ENCODE assay signal across 9 mouse cellular contexts in genomic region chr13:73469257-73469967, GRCm38 (mm10). TPM values are rescaled to one million over a fixed set of nuclear protein-coding genes. Genes with fewer than 3 reads are reported as not detected.
DNase-seq lines count a peak whose midpoint lies in the region; ATAC-seq and TF ChIP-seq lines count a peak whose summit lies in the region.
"Had no signal": no experiment of that assay in that cellular context is flagged by ENCODE, and none has a peak within 500 bp of the region (broad histone marks: within the 10 kb centered on the region; RNA-seq: fewer than 3 reads in every experiment).

No protein-coding gene starts in this region.

- H3K9ac ChIP-seq in heart, embryonic 11.5 days (ENCODE audit: low read depth, low read length): peak overlapping the region; percentile 96
- H3K9ac ChIP-seq in heart, adult 2 months (ENCODE audit: low read depth, low read length): no peak overlapping the region
- no peak overlapping the region for H3K9ac ChIP-seq in hindbrain, embryonic 14.5 days

- no peak for TF ChIP-seq EP300 in heart, adult 2 months (IDR thresholded peaks at IDR 0.05; ENCODE audit: insufficient read depth, low read depth, low read length)

- no peak for TF ChIP-seq POLR2A in heart, adult 2 months (IDR thresholded peaks at IDR 0.05; ENCODE audit: insufficient read depth, low read depth, low read length)

- TF ChIP-seq CTCF in heart, adult 2 months (IDR thresholded peaks at IDR 0.05): no peak

- intact Hi-C loops in heart, adult 2 months (cut with DNase I): loop anchor here (2.0 to 5.0 kb wide), 2 partner anchors 19 to 42 kb away; no protein-coding TSS in a partner anchor

- H3K36me3 ChIP-seq in heart, embryonic 11.5 days (ENCODE audit: control insufficient read depth, insufficient read depth, low read length): peaks cover 6% of the 10 kb centered on the region; the same call in 1 of the 2 replicates
- H3K36me3 ChIP-seq in heart, adult 2 months (ENCODE audit: control insufficient read depth, insufficient read depth, low read length): no peaks in the 10 kb centered on the region
- no peaks in the 10 kb centered on the region for H3K36me3 ChIP-seq in hindbrain, embryonic 14.5 days (replicated peaks; ENCODE audit: control insufficient read depth, insufficient read depth)

- 0 out of 2 replicates have a peak overlapping the region, but pooled peaks have one; percentile 22 for H3K27ac ChIP-seq in heart, embryonic 11.5 days (ENCODE audit: low read depth, low read length)
- H3K27ac ChIP-seq in heart, adult 2 months: no peak overlapping the region
- H3K27ac ChIP-seq in hindbrain, embryonic 14.5 days: no peak overlapping the region

- H3K9me3 ChIP-seq in heart, embryonic 11.5 days (replicated peaks; ENCODE audit: control insufficient read depth, low read length): no peaks in the 10 kb centered on the region
- no peaks in the 10 kb centered on the region for H3K9me3 ChIP-seq in hindbrain, embryonic 14.5 days (ENCODE audit: control insufficient read depth, low read length)

- H3K4me3 ChIP-seq in heart, embryonic 11.5 days (ENCODE audit: low read depth, low read length): peak overlapping the region; percentile 95
- H3K4me3 ChIP-seq in heart, adult 2 months: no peak overlapping the region
- H3K4me3 ChIP-seq in hindbrain, embryonic 14.5 days (replicated peaks; ENCODE audit: low read length): no peak overlapping the region

- no peaks in the 10 kb centered on the region for H3K79me2 ChIP-seq in heart, adult 2 months (replicated peaks; ENCODE audit: control insufficient read depth, insufficient read depth, low read length)

- no peak for ATAC-seq in heart, embryonic 11.5 days (replicated peaks; ENCODE audit: insufficient number of reproducible peaks, low FRiP score, low TSS enrichment)
- peak; percentile 67 for ATAC-seq in CD4-positive, CD25-positive, alpha-beta regulatory T cell, adult 4 months
- no peak for ATAC-seq in hindbrain, embryonic 14.5 days (ENCODE audit: low FRiP score)

- peaks cover 25% of the 10 kb centered on the region for H3K4me1 ChIP-seq in heart, embryonic 11.5 days (ENCODE audit: control insufficient read depth, insufficient read depth, low read length)
- peaks cover 6% of the 10 kb centered on the region for H3K4me1 ChIP-seq in heart, adult 2 months (ENCODE audit: control insufficient read depth, insufficient read depth, low read length)
- peaks cover 18% of the 10 kb centered on the region for H3K4me1 ChIP-seq in hindbrain, embryonic 14.5 days (replicated peaks; ENCODE audit: control insufficient read depth, insufficient read depth, low read length)

- DNase-seq in heart, adult 2 months: no peak
- DNase-seq in hindbrain, embryonic 14.5 days (ENCODE audit: low spot score): no peak
- DNase-seq in naive thymus-derived CD4-positive, alpha-beta T cell, adult 2 months (ENCODE audit: low read depth): peak; percentile 66
- DNase-seq in urinary bladder, postnatal 10 days (ENCODE audit: low spot score): no peak
- DNase-seq in yolk sac, embryonic 10.5 days (ENCODE audit: low spot score): no peak
- no peak for DNase-seq in adrenal gland, postnatal 10 days
- DNase-seq: kidney, adult 18-20 months had no signal

- H3K27me3 ChIP-seq in heart, embryonic 11.5 days (ENCODE audit: control insufficient read depth, insufficient read depth, low read length): no peaks in the 10 kb centered on the region
- no peaks in the 10 kb centered on the region for H3K27me3 ChIP-seq in heart, adult 2 months (ENCODE audit: control insufficient read depth, insufficient read depth, low read length)
- H3K27me3 ChIP-seq in hindbrain, embryonic 14.5 days (ENCODE audit: control insufficient read depth, insufficient read depth, low read length): no peaks in the 10 kb centered on the region

- peak overlapping the region; percentile 91 for H3K4me2 ChIP-seq in heart, embryonic 11.5 days
- peak overlapping the region; percentile 55 for H3K4me2 ChIP-seq in hindbrain, embryonic 14.5 days (replicated peaks)

- 61% methylated on average over 9 of the region's 9 CpGs for WGBS in heart, embryonic 11.5 days (ENCODE audit: insufficient replicate concordance)
- WGBS in heart, adult 2 months: 58% methylated on average over 9 of the region's 9 CpGs
- WGBS in hindbrain, embryonic 14.5 days: 72% methylated on average over 9 of the region's 9 CpGs

RNA-seq across cellular contexts. Expression of gene Lpcat1, which starts 2.4 kb away (rescaled TPM):
- polyA plus RNA-seq in heart, embryonic 11.5 days (2014; fragmentation: Nextera tagmentation; extraction: Ambion mirVana): 26.0 and 26.6 TPM in 2 replicates
- 10 to 100 TPM in 1 of 2 experiments, 1 to 10 TPM in 1; 7.5 to 13.1 TPM for total RNA-seq in heart, adult 2 months (2021)
- 11.1 and 17.1 TPM in 2 replicates for polyA plus RNA-seq in heart, adult 2 months (2012; rRNA removed)
- 10 to 100 TPM; 29.0 to 34.0 TPM for polyA plus RNA-seq in CD4-positive, CD25-positive, alpha-beta regulatory T cell, adult 4 months (2017; shearing (Covaris generic))
- 77.3 and 95.0 TPM in 2 replicates for polyA plus RNA-seq in hindbrain, embryonic 14.5 days (2014; fragmentation: Nextera tagmentation; extraction: Ambion mirVana)
- 10 to 100 TPM; 17.0 to 20.4 TPM for total RNA-seq in adrenal gland, postnatal 10 days (2021)
